Mouse (Mus musculus): Measurements from ENCODE around the gene Tnfrsf12a.
A peak's percentile ranks its signal among the peaks of the same experiment; 100 is the strongest.

The Tnfrsf12a gene

DNA sequence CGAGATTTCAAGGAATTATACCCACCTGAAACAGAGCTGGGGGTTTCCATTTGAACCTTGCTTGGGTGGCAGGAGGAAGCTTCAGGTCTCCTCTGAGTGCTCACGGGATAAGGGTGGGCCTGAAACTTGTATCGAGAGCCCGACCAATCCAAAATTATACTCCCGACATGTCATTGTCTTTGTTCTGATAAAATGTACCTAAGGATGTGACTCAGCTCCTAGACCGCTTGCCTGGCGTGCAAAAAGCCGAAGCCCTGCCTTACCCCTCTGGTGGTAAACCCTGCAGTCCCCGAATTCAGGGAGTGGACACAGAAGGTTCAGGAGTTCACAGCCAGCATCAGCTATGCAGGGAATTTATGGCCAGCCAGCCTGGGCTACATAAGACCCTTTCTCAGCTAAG, 3.1 kb upstream of the Tnfrsf12a start:
- DNase-seq: no peak

DNA sequence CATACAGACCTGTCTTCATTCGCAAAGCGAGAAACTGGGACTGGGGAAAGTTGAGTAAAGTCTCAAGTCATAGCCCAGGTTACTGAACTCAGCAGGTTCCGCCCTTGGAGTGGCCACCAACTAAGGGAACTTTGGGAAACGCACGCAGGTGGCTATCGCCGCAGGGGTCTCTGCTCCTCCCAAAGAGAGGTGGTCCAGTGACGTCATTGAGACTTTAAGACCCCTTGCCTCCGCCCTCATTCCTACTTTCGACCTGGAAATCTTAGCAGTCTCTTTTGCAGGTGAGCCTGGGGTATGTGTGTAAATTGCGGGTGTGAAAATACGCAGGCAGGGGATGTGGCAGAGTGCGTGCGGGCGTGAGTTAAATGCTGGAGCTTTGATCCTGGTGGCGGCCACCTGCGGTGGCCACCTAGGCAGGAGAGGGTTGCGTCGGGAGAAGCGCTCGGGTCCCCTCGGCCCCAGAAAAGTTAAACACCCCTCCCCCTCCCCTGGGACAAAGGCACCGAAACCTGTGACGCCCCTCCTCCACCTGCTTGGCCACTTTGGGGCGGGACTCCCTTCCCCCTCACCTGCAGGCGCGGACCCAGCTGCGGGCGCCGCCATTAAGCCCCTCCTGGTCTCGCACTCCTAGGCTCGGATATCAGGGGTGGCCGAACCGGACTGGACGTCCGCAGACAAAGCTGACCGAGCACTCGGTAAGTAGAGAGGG, 2.0 kb upstream of the Tnfrsf12a start, which contains the start of gene Cldn6:
Cldn6 (plus strand) TSS at position 123 of the 709 bp plus-strand sequence.
- no peak for DNase-seq

DNA sequence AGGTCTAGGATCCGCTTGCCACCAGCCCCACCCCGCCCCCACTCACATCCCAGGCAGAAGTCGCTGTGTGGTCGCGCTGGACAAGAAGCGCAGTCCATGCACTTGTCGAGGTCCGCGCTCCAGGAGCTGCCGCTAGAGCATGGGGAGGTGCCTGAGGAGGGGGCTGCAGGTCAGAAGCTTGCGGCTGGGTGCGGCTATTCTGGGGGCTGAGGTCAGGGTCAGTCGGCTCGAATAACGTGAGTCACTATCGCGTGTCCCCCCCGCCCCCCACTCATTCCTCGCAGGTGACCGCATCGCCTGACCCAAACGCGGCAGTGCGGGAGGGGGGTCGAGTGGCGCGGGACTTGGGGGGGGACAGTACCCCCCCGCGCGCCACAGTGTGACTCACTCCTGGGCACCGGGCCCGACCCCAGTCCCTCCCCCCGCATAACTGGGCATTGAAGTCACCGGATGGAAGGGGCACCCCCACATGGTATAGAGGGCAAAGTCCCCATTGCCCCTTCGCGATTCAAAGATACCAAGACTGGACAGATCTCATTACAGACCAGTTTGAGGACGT, 716 bp downstream of the Tnfrsf12a start:
- DNase-seq: peak in 1 of 2 experiments; percentile 52

DNA sequence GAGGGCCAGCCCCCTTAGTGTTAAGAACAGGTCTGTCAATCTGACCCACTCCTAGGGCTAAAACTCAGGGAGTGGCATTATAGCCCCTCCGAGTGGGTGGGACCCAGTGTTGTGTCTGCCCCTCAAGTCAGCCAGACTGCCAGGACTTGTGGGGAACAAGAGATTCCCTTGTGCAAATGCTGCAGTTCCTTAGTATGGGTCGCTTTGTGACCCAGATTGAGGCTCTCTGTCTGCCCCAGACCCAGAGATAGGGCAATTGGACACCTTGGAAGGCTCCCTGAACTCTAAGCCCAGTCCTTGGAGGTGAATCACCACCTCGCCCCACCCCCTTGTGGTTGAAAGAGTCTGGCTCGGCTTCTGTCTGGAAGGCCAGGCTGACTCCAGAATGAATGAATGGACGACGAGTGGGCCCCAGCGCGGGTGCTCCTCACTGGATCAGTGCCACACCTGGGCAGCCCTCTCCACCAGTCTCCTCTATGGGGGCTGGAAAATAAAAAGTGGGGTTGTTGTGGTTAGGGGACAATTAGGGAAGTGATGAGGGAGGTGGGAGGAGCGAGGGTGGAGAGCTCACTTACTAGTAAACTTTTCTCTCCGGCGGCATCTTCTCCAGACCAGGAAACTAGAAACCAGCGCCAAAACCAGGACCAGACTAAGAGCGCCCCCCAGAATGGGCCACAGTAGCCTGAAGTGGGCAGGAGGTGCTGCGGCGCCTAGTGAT, 1.5 kb downstream of the Tnfrsf12a start:
- peak in 1 of 2 experiments; percentile 32 for DNase-seq

DNA sequence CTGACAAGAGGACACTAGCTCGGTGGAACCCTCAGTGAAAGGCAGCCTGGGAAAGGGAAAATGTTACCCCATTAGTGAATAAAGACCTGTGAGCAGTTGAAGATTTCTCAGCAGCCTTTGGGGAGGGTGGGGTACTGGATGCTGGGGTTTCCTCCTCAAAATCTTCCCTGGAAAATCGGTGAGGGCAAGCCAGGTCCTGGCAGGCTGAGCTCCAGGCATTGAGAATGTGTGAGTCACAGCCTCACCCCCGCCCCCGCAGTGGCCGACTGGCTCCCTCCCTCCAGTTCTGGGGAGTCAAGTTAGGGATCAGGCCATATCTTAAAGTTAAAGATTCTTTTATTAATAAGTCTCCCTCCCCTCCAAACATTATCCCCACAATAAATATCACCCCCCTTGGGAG, 2.1 kb downstream of the Tnfrsf12a start:
- DNase-seq: no peak

DNA sequence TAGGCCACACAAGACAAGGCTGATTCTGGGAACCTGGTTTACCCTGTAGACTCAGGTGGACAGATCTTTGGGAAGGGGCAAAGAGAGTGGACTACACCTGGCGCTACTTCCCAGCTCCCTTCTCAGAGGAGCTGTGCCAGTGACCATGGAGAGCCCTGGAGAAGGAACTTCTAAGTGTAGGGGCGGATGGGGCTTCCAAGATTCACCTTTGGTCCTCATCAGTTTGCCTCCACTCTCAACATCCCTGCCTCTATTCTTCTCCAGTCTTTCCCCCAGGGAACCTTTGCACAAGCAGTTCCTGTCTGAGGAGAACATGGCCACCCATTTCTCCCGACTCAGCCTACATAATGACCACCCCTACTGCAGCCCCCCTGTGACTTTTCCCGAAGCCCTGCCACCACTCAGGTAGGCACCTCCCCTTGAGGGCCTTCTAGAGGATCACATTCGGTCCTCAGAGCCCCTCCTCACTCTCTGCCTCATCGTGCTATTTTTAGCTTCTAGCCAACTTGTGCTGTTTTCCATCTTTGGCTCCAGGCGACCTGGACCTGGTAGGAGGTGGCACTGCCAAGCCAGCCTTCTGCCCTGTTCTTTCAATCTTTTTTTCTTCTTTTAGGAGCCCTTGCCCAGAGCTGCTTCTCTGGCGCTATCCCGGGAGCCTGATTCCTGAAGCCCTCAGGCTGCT, 2.9 kb downstream of the Tnfrsf12a start:
- no peak for DNase-seq

DNA sequence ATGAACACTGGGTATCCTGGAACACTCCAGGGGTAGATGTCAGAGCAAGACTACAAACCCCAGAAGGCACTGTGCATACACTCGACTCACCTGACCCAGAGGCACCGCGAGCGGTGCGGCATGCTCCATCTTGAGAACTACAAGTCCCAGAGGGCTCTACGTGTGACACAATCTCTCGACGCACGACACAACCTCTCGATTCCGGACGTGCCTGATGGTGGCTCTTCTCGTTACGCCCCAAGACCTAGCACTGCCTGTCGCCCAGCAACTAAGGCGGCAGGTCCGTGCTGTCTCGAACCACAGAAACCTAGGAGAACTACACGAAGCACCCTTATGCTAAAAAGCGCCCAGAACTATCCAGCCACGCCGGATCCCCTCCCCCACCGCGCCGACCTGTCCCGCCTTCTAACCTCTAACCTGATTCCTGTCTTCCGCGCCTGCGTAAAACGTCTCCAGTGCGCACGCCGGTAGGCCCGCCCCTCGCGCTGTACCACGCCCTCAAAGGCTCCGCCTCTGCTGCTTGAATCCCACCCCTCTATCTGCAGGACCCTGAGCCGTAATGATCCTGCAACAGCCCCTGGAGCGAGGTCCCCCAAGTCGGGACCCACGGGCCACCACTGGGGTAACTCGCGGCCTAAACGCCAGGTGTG, 3.7 kb downstream of the Tnfrsf12a start, which contains the start of the genes Hcfc1r1 and Thoc6:
Hcfc1r1 (plus strand) TSS at position 173 of the 650 bp plus-strand sequence.
Thoc6 (minus strand) TSS at position 459 of the 650 bp plus-strand sequence.
- DNase-seq: peak; percentile 93 to 94

DNA sequence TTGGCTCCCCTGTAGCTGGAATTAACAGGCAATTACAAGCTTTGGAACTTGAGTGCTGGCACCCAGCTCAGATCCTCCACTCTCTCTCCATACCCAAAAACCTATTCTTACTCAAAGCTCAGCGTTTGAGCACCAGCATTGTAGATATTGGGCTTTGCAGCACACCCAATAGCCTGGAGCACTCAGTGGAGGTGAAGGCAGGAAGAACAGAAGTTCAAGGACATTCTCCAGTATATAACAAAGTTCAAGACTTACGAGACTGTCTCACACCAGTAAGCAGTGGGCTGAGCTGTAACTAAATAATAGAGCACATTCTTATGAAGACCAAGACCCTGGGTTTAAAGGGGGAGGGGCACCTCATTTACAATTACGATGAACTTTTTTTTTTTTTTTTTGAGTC, 4.5 kb downstream of the Tnfrsf12a start:
- DNase-seq: no peak

DNA sequence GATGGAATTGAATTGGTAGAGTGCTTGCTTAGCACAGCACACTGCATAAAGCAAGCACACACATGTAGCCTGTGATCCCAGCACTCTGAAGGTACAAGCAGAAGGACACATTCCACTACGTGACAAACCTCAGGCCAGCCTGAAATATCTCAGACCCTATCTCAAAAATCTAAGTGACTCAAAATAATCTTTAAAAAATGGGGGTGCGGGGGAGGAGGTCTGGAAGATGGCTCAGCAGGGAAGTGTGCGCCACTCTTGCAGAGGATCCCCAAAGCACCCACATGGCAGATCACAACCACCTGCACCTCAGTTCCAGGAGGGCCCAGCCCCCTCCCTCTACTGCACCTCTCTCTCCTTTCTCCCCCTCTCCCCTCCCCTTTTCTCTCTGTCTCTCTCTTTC, 5.7 kb downstream of the Tnfrsf12a start:
- no peak for DNase-seq

DNA sequence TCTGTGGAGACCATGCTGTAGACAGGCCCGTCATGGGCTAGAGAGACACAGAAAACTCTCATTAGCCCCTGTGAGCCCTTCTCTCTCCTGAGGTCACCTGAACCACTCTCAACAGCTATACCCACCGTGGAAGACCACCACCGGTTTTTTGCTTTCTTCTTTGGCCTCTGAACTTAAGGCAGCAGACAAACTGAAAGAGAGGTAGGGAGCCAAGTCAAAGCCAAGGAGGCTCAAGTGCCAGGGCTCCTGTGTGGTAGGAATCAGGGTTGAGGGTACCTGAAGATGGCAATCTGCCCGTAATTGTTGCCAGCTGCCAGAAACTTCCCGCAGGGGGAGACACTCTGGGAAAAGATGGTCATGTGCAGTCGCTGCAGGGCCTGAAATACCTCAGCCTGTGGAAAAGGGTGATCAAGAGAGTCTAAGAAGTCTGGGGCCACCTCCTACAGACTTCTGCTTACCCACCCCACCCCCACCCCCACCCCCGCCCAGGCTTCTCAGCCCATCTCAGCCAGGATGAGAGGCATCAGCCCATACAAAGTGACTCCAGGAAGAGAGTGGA, 6.7 kb downstream of the Tnfrsf12a start:
- DNase-seq: no peak

DNA sequence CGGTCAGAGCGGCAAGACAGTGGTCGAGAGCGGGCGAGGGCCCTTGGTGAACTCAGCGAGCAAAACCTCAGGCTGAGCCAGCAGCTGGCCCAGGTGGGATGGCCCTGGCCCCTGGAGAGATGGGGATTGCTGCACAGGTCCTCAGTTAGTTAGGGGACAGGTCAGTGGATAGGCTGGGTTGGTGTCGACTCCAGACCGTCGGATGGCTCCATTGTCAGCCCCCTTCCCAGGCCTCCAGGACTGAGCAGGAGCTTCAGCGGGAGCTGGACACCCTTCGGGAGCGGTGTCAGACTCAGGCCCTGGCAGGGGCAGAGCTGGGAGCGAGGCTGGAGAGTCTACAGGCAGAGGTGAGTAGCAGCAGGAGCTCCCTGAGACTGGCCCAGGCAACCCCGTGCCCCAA, 11.8 kb downstream of the Tnfrsf12a start:
- DNase-seq: no peak

DNA sequence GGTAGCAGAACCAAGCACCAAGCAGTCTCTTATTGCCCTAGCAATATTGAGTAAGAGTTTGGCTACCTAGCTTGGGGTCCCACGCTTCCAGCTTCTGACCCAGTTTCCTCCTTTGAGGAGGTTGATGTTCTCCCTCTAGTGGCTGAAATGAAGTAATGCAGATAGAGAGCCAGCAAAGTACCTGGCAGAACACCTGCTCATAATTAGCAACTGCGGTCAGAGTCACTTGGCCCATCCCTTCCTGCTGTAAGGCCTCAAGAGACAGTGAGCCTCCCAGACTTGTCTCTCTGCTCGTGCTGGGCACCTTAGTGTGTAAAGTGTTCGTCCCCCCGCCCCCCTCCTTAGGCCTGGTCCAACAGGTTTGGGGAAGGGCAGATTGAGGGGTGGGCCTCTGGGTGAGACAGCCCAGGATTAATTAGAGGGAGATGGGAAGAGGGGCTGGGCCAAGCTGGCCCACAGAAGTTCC, 12.7 kb downstream of the Tnfrsf12a start:
- DNase-seq: no peak

DNA sequence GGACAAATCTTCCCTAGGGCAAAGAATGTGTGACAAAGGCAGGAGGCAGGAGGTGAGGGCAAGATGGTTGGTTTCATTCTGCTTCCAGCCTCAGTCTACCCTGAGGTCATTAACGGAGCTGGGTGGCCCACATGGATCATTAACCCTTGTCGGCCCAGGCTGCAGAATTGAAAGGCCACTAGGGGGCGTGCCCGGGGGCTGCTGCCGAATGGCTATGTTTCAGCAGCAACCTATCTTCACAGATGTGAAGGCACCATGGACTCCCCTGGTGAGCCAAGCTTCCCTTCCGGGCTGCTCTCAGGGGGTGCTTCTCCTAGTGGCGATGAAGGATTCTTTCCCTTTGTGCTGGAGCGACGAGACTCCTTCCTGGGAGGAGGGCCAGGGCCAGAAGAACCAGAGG, 15.7 kb downstream of the Tnfrsf12a start:
- peak in 1 of 2 experiments; percentile 34 for DNase-seq

DNA sequence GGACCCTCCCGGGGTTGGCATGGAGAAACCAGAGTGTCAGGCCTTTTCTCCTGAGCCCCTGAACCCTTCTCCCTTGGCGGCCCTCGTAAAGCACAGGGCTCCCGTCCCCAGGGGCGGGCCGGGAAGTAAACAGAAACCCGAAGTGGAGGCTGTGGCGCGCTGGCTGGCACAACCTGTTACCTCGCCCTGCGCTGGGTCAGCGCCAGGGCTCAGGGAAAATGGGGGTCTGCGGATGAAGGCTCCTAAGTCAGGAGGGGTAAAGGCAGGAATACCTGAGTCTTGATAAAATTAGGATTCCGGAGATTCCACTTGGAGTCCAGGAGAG, 16.4 kb downstream of the Tnfrsf12a start:
- no peak for DNase-seq

DNA sequence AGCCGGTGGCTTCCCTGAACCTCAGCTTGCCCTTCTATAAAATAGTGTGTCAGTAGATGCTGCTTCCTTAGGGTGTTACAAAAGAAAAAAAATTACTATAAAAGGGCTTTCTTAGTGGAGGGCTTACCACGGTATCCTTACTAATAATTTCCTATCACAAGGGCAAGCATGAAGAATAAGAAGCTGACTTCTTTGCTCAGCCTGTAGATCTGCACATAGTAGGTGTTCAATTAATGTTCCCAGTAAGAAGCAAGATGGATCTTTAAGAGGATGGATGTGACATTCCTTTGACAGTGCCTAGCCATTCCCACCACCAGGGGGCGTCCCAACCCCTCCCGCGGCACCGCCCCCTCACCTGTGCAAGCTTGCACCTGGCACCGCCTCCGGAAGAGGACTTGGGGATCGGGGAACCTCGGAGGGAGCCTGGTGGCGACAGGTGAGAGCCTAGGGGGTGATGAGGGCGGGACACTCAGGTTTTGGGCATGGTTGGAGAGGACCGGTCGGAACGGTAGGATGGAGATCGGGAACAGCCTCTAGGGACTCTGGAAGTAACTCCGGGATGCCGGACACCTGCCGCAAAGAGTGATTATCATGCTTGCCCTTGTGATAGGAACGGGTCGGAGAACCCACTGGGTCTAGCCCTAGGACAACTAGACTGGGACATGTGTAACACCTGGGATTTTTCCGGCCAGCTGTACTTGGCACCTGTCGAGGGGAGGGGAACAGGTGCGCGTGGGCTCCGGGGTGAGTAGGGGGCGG, 17.0 kb downstream of the Tnfrsf12a start, which contains the start of gene Bicdl2:
Bicdl2 (plus strand) TSS at position 390 of the 759 bp plus-strand sequence.
- DNase-seq: peak; percentile 43 to 44

DNA sequence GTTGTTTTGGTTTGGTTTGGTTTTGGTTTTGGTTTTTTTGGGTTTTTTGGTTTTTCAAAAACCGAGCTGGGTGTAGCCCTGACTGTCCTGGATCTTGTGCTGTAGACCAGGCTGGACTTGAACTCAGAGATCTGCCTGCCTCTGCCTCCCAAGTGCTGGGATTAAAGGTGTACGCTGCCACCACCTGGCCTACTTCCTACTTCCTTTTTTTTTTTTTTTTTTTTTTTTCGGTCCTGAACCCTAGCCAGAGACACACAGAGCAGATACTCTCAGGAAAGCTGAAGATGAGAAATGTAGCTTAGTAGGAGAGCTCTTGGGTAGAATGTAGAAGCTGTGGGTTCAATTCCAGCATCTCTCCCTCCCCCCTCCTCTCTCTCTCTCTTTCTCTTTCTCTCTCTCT, 18.8 kb downstream of the Tnfrsf12a start:
- no peak for DNase-seq

DNA sequence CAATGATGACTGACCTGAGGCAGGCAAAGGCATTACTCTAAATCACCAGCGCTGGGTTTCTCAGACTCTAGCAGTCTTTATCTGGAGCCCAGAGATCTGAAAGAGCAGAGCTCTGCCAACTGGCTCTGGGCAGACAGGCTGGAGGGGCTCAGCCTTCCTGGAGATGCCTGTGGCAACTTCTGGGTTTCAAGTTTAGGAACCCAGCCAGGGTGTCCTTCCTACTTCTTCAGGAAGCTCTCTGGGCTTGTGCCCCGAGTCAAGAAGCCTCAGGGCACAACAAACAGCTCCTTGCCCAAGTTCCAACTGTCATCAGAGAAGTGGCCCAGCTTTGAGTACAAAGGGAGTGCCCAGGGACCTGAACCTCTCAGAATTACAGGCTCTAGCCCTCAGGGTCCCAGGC, 22.9 kb downstream of the Tnfrsf12a start:
- DNase-seq: no peak

DNA sequence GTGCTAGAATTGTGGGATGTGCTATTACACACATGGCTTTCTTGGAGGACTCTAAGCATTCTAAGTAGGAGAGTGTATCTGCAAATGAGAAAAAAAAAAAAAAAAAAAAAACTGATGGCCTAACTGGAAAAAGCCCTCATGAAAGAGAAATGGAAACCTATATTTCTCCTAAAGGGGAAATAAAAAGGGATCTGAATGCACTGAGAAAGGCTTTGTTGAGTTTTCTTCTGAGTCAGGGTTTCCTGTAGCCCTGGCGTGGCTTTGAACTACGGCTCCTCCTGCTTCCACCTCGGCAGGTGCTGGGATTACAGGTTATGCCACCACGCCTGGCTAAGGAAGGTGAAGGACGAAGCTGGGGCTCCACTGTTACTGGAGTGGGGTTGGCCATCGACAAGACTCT, 23.3 kb downstream of the Tnfrsf12a start:
- no peak for DNase-seq

DNA sequence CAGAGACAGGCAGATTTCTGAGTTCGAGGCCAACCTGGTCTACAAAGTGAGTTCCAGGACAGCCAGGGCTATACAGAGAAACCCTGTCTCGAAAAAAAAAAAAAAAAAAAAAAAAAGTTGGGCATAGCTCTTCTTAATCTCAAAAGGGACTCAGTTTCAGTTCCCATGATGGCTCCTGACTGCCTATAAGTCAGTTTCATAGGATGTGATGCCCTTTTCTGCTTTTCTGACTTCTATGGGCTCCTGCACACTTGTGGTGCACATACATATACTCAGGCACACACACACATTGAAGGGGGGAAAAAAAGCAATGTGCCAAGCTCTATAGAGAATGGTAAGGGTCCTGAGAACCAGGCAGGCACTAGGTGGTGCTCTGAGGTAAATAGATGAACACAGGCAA, 23.9 kb downstream of the Tnfrsf12a start:
- DNase-seq: no peak

DNA sequence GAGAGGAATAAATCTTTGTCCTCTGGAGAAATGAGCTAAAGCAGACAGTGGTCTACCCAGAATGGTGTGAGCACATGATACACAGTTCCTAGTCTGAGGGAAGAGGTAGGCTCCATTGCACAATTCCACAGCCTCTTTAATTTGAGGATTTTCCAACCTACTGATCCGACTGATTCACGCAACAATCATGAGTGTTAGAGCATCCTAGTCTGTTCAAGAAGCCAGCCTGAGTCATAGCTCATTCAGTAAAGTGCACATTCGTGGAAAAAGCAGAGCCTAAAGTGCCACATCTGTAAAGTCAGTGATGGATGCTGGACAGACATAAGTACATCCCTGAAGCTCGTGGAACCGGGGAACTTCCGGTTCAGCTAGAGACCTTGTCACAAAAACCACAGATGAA, 25.9 kb downstream of the Tnfrsf12a start:
- DNase-seq: no peak

DNA sequence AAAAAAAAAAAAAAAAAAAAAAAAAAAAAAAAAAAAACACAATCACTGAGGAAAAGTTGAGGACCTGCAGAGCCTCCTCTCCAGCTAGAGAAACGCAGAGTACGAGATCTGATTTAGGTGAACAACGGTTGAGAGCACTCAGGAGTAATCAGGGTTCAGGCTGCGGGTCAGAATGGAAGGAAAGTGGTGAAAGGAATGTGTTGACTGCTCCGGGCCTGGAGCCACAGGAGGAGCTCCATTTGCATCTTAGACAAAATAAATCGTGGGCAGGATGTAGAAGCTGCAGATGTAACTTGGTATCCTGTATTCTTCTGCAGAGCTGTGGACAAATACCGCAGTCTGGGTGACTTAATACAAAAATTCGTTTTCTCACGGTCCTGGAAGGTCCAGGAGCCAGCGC, 31.4 kb downstream of the Tnfrsf12a start:
- no peak for DNase-seq
